Mouse (Mus musculus) CH12.LX (cell line): ENCODE data around the gene Eef1g.

Experiments
- CHD2 ChIP-seq: IDR thresholded peaks from 2 replicates; pipeline ENCODE4 v1.6.1; 2011; ENCODE audit warnings: low read length, improper control_type of control experiment
- CTCF ChIP-seq, 2 experiments: IDR thresholded peaks in 1 of 2; conservative IDR thresholded peaks in 1 of 2; 2 replicates each; pipeline ENCODE4 v1.5.1; 2011 to 2012; ENCODE audit warnings: low read depth in 2 of 2, low read length in 2 of 2, improper control_type of control experiment in 1 of 2, inconsistent platforms in 1 of 2, mild to moderate bottlenecking in 1 of 2, moderate library complexity in 1 of 2
- ETS1 ChIP-seq: conservative IDR thresholded peaks from 2 replicates; pipeline ENCODE4 v1.6.1; 2012; ENCODE audit warnings: low read depth, mild to moderate bottlenecking, inconsistent platforms, low read length, improper control_type of control experiment, moderate library complexity
- MYC ChIP-seq: IDR thresholded peaks from 2 replicates; pipeline ENCODE4 v1.6.1; 2011; ENCODE audit warnings: low read depth, mild to moderate bottlenecking, improper control_type of control experiment, low read length
- ZMIZ1 ChIP-seq: IDR thresholded peaks from 2 replicates; pipeline ENCODE4 v1.6.1; 2012; ENCODE audit warnings: low read depth, mild to moderate bottlenecking, inconsistent platforms, low read length, improper control_type of control experiment

DNA sequence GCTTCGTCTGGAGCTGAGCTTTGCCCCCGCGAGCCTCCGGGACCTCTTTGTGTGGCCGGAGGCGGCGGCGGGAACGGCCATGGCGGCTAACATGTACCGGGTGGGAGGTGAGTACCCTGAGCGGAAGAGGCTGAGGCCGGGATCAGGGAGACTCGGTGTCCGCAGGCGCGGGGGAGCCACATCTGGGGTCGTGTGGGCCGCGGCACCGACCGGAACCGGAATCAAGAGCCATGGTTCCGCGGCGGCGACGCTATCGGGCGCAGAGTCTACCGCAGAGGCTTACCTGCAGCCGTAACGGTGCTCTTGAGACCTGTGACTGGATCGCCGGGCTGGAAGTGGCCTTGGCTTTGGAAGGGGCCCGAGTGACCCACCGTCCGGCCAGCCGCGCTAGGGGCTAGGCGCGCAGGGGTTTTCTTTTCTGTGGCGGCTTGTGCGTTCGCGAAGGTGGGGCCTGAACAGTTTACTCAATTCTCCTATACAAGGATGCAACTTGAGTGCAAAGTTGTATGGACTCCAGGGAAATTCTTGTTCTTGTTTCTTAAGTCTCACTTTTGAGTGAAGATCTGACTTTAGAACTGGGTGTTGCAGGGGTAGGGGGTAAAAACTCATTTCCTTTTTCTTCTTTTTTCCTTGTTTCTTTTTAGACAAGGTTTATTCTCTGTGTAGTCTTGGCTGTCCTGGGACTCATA, 24.4 kb upstream of the Eef1g start:
- TF ChIP-seq CTCF (conservative IDR thresholded peaks at IDR 0.05 in 1 of 2, IDR thresholded peaks at IDR 0.05 in 1 of 2; ENCODE audit: low read depth in 2 of 2, low read length in 2 of 2) (no peak), CHD2 (no peak), MYC (no peak), ETS1 (no peak), ZMIZ1 (no peak; the same call in 1 of the 2 replicates)
